Mouse (Mus musculus) frontal cortex, postnatal 14 days (tissue): ENCODE measurements around the gene Dusp6.
"Not testable (repeated sequence)": the region's sequence is repeated elsewhere in the genome, so short reads cannot be mapped to it uniquely, and the experiment has no call there.

ENCODE experiments used
- DNase-seq, 2 experiments: peaks; one replicate each; pipeline ENCODE4 v3.0.0; 2022; ENCODE audit warnings: low spot score in 2 of 2

Gene Dusp6

DNA sequence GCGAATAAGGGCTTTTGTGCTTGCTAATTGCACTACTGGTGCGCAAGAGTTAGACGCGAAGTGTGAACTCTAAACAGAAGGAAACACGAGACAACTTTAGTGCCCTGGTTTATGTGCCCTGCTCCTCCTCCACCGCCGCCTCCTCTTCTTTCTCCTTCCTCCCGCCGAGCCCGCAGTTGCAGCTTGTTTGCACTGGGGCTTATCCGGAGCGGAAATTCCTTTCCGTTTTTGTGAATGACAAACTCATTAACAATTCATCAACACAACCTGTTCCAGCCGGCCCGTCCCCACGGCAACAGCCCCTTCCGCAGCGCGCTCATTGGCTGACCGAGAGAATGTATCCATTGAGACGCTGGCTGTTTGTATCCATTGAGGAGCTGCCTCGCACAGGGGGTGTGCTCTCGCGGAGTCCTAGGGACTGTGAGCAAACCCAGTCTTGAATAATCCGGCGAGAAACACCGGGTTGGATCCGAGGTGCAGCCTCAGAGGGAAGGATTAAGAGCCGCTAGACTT lies at the start of gene Dusp6:
Dusp6 (plus strand) TSS at position 365 of the 513 bp plus-strand sequence.
- peak; percentile 97 to 98 for DNase-seq

GRCm38 (mm10) chr10:99214421-99215299 lies 48.4 kb upstream of the Dusp6 start:
- no peak for DNase-seq

DNA sequence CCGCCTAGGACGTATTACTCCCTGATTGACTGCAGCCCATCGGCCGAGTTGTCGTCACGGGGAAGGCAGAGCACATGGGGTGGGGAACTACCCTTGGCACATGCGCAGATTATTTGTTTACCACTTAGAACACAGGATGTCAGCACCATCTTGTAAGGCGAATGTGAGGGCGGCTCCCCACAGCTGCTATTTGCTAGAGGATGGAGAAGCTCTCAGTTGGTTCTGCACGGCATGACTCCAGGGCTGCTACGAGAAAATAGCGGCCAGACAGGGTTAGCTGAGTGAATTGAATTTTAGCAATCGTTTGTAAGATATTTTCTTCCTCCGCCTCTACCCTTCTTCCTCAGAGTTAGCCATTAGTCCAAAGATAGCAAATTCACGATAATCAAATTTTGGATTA lies 46.5 kb upstream of the Dusp6 start:
- DNase-seq = not testable (repeated sequence)

GRCm38 (mm10) chr10:99221540-99221939 lies 41.5 kb upstream of the Dusp6 start:
- no peak for DNase-seq

DNA sequence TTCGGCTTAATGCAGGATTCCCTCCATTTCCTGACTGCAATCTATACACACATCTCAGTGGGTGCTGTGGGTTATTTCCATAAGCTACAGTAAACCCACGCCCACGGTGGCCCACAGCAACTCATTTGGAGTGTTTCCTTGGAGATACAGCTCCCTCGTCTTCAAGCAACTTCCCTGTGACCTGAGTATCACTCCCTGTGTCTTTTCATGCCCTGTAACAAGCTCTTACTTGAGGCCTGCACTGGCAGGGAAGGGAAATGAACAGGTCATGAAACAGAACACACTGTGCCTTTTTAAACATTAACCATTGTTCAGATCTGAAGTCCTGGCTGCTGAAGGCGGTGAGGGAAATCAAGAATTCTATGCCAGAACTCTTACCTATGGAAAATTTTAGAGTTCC lies 40.3 kb upstream of the Dusp6 start:
- peak in 1 of 2 experiments; percentile 35 for DNase-seq

DNA sequence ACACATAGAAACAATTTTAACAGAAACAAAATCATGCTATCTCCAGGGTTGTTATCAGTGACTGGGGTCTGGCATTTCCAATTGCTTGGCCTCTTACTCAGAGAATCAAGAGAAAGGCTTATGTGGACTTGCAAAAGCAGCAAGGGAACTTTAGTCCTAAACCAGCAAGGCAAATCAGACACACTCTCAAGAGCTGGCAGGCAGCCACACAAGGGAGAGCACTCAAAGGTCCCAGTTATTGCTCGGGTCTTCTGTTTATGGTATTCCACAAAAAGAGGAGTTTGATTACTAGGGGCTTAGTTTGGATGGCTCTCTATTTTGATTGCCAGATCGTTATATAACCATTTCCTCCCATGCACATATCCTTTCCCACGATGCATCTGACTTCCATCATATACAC lies 38.8 kb upstream of the Dusp6 start:
- DNase-seq = no peak

- DNase-seq = no peak
These were observed 36.2 kb upstream of the Dusp6 start for GRCm38 (mm10) chr10:99226782-99227181.

DNA sequence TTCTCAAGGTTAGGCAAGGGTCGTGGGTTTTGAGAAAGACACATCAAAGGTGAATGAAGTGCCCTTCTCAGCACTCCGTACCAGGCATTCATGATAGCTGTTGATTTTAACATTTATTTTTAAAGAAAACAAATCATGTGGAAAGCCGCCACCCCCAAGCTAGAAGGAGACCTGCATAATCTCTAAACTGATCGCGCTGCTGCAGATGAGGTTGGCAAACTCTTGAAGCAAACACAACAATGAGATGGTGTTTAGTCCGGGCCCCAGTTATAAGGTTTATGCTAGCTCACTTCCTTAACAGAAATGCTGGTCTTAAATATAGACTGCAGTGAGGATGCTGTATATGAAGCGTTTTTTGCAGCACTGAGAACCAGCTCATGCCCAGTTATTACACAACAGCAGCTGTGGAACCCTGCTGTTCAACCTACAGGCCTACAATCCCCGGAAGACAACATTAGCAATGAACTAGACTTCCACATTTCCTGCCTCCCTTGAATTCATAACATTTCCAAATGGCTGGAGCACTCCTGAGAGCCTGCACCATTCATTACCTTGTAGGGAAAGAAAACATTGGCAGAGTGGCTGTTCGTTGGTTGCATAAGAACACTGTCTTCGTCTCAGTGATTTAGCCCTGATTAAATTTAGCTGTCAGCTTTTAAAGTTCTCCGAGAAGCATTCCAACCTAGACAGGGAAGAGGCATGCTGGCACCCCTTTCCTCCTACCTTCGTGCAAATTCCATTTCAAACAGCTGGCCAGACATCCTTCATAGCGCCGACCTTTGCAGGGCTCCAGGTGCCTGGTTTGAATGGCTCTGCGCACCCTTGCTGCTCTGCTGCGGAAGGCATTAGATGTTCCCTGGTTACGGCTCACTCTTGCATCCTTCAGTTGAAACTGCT lies 34.8 kb upstream of the Dusp6 start:
- DNase-seq = peak in 1 of 2 experiments; percentile 17

DNA sequence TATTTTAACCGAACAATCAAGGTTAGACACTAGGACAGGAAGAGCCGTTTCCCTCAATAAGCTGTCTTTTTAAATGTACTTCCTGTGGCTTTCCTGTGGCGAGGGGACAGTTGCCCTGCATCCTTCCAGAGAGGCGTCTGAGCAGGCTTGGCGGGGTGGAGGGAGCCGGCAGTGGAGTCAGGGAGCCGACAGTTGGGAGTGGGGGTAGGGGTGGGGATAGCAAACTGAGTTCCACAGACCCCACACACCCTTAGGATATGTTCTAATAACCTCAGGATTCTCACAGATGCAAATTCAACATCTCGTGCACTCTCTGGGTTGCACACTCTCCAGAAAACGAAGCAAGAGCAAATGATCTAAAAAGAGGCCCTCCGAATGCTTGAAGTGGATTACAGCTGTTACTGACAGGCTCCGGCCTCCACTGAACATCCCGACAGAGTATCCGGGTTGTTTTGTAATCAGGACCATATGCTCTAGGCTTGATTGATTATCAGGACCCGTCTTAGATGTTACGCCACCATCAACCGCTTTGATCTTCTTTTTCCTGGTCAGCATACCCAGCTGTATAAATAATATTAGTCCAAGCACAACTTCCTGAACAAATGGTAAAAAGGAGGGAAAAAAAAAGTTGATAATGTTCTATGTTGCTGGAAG lies 33.9 kb upstream of the Dusp6 start:
- no peak for DNase-seq

GRCm38 (mm10) chr10:99232518-99233227 lies 30.4 kb upstream of the Dusp6 start:
- DNase-seq = no peak

DNA sequence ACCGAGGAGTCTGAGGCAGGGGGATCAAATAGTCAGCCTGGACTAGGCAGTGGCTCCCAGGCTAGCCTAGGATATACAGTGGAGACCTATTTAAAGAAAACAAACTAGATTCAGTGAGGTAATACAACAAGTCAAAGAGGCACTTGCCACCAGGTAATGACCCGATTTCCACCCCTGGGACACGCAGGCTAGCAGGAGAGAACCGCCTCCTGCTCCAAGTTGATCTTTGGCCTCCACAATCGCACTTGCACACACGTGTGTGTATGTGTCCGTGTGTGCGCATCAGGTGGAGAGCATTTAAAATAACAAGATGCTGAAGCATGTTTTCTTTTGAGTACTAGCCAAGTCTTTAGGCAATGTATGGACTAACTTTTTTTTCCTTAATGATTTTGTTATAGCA lies 28.7 kb upstream of the Dusp6 start:
- no peak for DNase-seq

- DNase-seq = no peak
These were observed 27.9 kb upstream of the Dusp6 start for GRCm38 (mm10) chr10:99235081-99235480.

DNA sequence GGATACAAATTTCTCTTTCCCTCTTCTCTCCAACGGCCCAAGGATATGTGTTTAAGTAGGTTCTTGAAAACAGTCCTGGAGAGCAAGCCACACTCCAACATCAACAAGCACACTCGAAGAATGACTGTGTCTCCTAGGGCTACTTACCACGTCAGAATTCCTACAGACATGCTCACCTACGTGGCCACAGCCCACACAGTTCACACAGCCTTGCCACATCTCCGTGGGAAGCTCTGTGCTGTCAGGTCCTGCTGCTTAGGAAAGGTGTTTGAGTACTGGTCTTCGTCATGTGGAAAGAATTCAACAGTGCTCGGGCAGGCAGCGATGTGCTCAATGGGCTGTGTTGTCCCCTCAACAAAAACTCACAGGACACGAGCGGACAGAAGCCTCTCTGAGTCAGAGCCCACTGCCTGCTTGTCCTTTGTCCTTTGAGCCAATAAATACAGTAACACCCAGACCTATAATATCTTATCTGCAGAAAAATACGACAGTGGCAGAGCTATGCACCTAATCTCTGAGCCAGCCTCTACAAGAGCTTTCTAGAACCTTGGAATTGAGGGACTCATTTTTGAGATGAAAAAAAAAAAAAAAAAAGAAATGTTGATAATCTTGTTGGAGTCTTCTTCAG lies 25.7 kb upstream of the Dusp6 start:
- DNase-seq = no peak

DNA sequence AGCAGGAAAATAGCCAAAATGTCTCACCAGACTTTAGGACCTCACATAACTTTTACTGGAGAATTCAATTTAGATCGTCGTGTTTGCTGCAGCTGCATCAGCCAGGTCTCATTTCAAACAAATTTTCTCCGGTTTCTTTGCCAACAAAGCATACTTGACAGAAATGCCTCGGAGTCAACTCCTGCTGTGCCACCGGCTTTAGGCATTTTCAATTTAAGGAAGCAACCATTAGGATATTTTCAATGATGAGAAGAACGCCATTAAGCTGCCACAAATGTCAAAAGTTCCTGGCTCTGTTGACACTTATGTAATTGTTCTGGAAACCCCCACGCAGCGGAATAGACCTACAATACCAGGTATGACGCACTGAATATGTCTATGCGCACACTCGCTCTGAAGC lies 24.5 kb upstream of the Dusp6 start:
- no peak for DNase-seq

GRCm38 (mm10) chr10:99241284-99241828 lies 21.7 kb upstream of the Dusp6 start:
- no peak for DNase-seq

DNA sequence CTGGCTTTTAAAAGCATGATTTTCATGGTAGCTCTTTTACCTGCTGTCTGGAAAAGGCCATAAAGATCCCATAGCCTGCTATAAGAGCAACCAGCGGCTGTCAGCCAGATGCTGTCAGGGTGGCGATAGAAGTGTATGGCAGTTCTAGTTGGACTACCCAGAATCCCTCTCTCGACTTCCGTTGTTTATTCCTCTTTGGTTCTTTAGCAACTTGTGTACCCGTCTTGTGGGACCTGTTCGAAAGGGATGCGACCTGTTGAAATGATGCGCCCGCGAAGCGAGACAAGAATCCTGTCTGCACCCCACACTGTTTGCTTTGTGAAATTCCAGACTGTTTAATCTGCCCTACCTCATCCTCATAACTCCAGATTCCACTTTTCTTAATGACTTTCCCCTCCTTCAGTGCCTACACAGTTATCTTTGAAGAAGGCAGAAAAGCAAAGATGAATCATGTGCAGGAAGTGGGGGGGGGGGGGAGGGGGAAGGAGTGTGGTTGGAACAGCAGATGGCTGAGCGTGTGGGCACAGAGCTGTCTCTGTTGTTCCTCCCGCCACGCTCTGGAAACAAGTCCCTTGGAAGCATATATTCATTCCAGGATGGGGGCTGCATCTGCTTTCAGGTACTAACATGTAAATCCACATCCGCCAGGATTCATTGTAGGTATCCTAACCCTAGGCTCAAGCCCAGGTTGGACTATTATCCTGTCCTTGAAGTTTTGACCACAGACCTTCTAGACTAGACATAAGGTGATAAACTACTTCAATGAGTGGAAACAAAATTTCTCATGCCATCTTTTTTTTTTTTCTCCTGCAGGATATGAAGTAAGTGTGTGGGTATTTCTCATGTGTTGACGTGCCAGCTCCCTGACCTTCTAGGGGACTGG lies 21.0 kb upstream of the Dusp6 start:
- peak in 1 of 2 experiments; percentile 37 for DNase-seq

GRCm38 (mm10) chr10:99242721-99243120 lies 20.3 kb upstream of the Dusp6 start:
- no peak for DNase-seq

- DNase-seq = no peak
These were observed 19.0 kb upstream of the Dusp6 start for GRCm38 (mm10) chr10:99243907-99244489.

GRCm38 (mm10) chr10:99244655-99245260 lies 18.3 kb upstream of the Dusp6 start:
- no peak for DNase-seq
